Mouse (Mus musculus) kidney, adult 2 months (tissue): ENCODE data around the gene Tmem11. TPM values are rescaled to one million over a fixed set of nuclear protein-coding genes. Genes with fewer than 3 reads are reported as not detected.

Experiments used
- DNase-seq: peaks from one replicate; pipeline ENCODE4 v3.0.0; 2021
- H3K27ac ChIP-seq: fragments of 200-500 bp; 2 replicates; pipeline ENCODE4 v1.5.1; 2012; ENCODE audit warnings: low read depth, low read length, control low read depth, inconsistent platforms; ENCODE audit not compliant: insufficient read depth
- H3K27me3 ChIP-seq: fragments of 200-500 bp; replicated peaks from 2 replicates; pipeline ENCODE4 v1.6.1; 2012; ENCODE audit warnings: mild to moderate bottlenecking, moderate library complexity, low read length, inconsistent platforms; ENCODE audit not compliant: control insufficient read depth, insufficient read depth
- H3K36me3 ChIP-seq: fragments of 200-500 bp; 2 replicates; pipeline ENCODE4 v1.6.1; 2012; ENCODE audit warnings: mild to moderate bottlenecking, moderate library complexity, low read length, inconsistent platforms; ENCODE audit not compliant: control insufficient read depth, insufficient read depth
- H3K4me1 ChIP-seq: fragments of 200-500 bp; 2 replicates; pipeline ENCODE4 v1.6.1; 2011; ENCODE audit warnings: low read length; ENCODE audit not compliant: control insufficient read depth, insufficient read depth
- H3K4me3 ChIP-seq: fragments of 200-500 bp; 2 replicates; pipeline ENCODE4 v1.5.1; 2011; ENCODE audit warnings: mild to moderate bottlenecking, low read depth, low read length, control low read depth; ENCODE audit not compliant: insufficient read depth
- CTCF ChIP-seq: fragments of 200-500 bp; conservative IDR thresholded peaks from 2 replicates; pipeline ENCODE4 v1.5.1; 2011; ENCODE audit warnings: low read depth, mild to moderate bottlenecking, control low read depth, low read length, moderate library complexity, mixed read lengths; ENCODE audit not compliant: insufficient read depth, insufficient read length
- POLR2A ChIP-seq: fragments of 200-500 bp; IDR thresholded peaks from one replicate; pipeline ENCODE4 v1.6.1; 2011; ENCODE audit warnings: low read depth, low read length, control low read depth
- WGBS: fragments of 180-500 bp; shearing (Covaris S2); methylation state at CpG from one replicate; pipeline ENCODE4 v1.1.7; 2018; 5-methylcytosine and 5-hydroxymethylcytosine counted together
- polyA plus RNA-seq: library from polyadenylated mRNA; depleted of rRNA; stranded (reverse); fragments of >200 nt; gene quantifications from 2 replicates; pipeline ENCODE4 v1.2.3, GENCODE M21; 2012; rRNA removed

The Tmem11 gene
- polyA plus RNA-seq, 1 experiment = 81.1 TPM

GRCm38 (mm10) chr11:60830433-60831052 is 48.5 kb downstream of the Tmem11 start, which contains the start of gene Dhrs7b:
Dhrs7b (plus strand) TSS chr11:60830631.
- Histone ChIP-seq H3K27ac (peak within 1 kb of the TSS; percentile 27; the same call in 1 of the 2 replicates), H3K36me3 (no peaks in the 10 kb centered on the region), H3K4me3 (peak within 1 kb of the TSS; percentile 85), H3K27me3 (no peaks in the 10 kb centered on the region), H3K4me1 (peaks cover 3% of the 10 kb centered on the region; the same call in 1 of the 2 replicates)
- DNase-seq = peak; percentile 95
- WGBS = under 1% methylated on average over 34 of the region's 34 CpGs
- TF ChIP-seq POLR2A (no peak), CTCF (no peak)

DNA sequence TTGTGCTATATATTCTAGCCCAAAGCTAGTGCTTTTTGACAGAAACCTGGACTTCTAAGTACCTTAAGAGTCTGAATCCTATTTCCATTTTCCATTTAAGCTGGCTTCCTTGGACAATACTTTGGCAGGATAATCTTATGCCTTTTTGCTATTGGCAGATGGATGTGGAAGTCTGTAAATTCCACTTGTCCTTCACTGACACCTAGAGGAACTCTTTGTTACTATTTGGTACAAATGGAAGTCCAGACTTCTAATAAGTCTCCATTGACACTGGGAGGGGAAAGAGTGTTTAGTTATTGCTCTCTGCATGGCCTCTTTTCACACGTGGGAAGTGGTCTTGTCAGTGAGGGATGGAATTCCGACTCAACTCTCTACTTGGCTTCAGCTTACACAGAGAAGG is 50.2 kb downstream of the Tmem11 start:
- H3K4me3 ChIP-seq = no peak overlapping the region
- H3K36me3 ChIP-seq = no peaks in the 10 kb centered on the region
- DNase-seq = peak; percentile 61
- TF ChIP-seq POLR2A (no peak), CTCF (no peak)
- H3K27me3 ChIP-seq = no peaks in the 10 kb centered on the region
- no peak overlapping the region for H3K27ac ChIP-seq
- peaks cover 4% of the 10 kb centered on the region; the same call in 1 of the 2 replicates for H3K4me1 ChIP-seq
- 22% methylated on average over 2 of the region's 2 CpGs for WGBS

GRCm38 (mm10) chr11:60827241-60827945 is 51.7 kb downstream of the Tmem11 start:
- Histone ChIP-seq H3K27me3 (no peaks in the 10 kb centered on the region), H3K4me3 (no peak overlapping the region), H3K27ac (no peak overlapping the region), H3K4me1 (peaks cover 4% of the 10 kb centered on the region; the same call in 1 of the 2 replicates), H3K36me3 (no peaks in the 10 kb centered on the region)
- TF ChIP-seq CTCF (no peak), POLR2A (no peak)
- DNase-seq = peak; percentile 70
- WGBS = 60% methylated on average over 4 of the region's 4 CpGs

DNA sequence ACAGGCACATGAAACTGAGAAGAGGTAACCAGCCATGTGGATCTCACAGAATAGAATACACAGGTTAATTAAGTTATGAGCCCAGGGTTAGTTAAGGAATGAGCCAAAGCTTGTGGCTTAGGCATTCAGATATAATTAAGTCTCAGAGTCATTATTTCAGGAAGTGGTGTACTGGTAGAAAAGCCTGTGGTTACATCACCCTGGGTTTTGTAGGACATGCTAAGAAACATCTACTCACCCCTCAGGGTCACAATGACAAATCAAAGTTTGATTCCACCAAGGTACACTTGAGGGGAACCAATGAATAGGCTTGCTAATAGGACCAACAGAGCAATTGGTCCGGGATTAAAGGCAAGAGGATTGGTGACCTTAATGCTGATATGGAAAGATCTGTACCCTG is 52.4 kb downstream of the Tmem11 start:
- WGBS = 68% methylated on average over 1 of the region's 1 CpGs

DNA sequence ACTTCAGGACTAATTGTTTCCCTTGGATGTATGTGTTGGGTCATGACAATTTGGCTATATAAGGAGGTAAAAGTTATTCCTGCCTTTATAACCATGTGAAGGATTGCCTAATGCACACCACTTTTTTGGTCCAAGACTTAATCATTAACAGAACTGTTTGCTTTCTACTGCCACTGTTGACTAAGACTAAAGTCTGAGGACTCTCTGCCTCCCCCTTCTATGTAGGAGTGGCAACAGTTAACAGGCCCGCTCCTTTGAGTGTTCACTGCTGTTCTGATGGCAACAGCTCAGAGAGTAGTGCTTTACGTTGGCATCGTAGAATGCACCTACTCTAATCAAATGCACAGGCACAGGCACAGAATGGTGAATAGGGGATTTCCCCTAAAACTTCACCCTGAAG is 53.9 kb downstream of the Tmem11 start:
- DNase-seq = peak; percentile 86
- H3K36me3 ChIP-seq = no peaks in the 10 kb centered on the region
- WGBS = 26% methylated on average over 3 of the region's 3 CpGs
- TF ChIP-seq POLR2A (no peak), CTCF (no peak)
- H3K4me3 ChIP-seq = no peak overlapping the region
- peak overlapping the region; percentile 7; the same call in 1 of the 2 replicates for H3K27ac ChIP-seq
- no peaks in the 10 kb centered on the region for H3K27me3 ChIP-seq
- H3K4me1 ChIP-seq = peaks cover 4% of the 10 kb centered on the region; the same call in 1 of the 2 replicates

More for the DNA sequence above, 52.4 kb downstream of the Tmem11 start:
- peaks cover 4% of the 10 kb centered on the region; the same call in 1 of the 2 replicates for H3K4me1 ChIP-seq
- no peak for DNase-seq
- no peaks in the 10 kb centered on the region for H3K36me3 ChIP-seq
- no peak overlapping the region for H3K4me3 ChIP-seq
- no peak for TF ChIP-seq CTCF
- no peak for TF ChIP-seq POLR2A
- H3K27me3 ChIP-seq = no peaks in the 10 kb centered on the region
- no peak overlapping the region for H3K27ac ChIP-seq

- DNase-seq = no peak
- no peaks in the 10 kb centered on the region for H3K36me3 ChIP-seq
- H3K4me1 ChIP-seq = peaks cover 4% of the 10 kb centered on the region; the same call in 1 of the 2 replicates
- 62% methylated on average over 2 of the region's 2 CpGs for WGBS
- no peak for TF ChIP-seq CTCF
- TF ChIP-seq POLR2A = no peak
- no peak overlapping the region for H3K27ac ChIP-seq
- H3K27me3 ChIP-seq = no peaks in the 10 kb centered on the region
- H3K4me3 ChIP-seq = no peak overlapping the region
These were observed 55.3 kb downstream of the Tmem11 start for GRCm38 (mm10) chr11:60823771-60824170.

GRCm38 (mm10) chr11:60816398-60816797 is 62.7 kb downstream of the Tmem11 start:
- Histone ChIP-seq H3K27me3 (no peaks in the 10 kb centered on the region), H3K27ac (no peak overlapping the region), H3K4me3 (no peak overlapping the region), H3K4me1 (no peaks in the 10 kb centered on the region), H3K36me3 (no peaks in the 10 kb centered on the region)
- TF ChIP-seq CTCF = no peak
- no peak for TF ChIP-seq POLR2A
- DNase-seq = peak; percentile 60
- 51% methylated on average over 5 of the region's 5 CpGs for WGBS

Other genes starting within 250 kb of the Tmem11 start
- 26.2 and 30.6 TPM in 2 replicates for gene Llgl1, start 179.5 kb downstream of the Tmem11 start, polyA plus RNA-seq
- 164 and 176 TPM in 2 replicates for gene Flii, start 152.0 kb downstream of the Tmem11 start, polyA plus RNA-seq
- 16.9 and 17.9 TPM in 2 replicates for gene Mief2, start 150.9 kb downstream of the Tmem11 start, polyA plus RNA-seq
- 5.8 and 5.9 TPM in 2 replicates for gene Top3a, start 101.9 kb downstream of the Tmem11 start, polyA plus RNA-seq
- gene Smcr8, start 101.7 kb downstream of the Tmem11 start, polyA plus RNA-seq = 12.1 and 13.9 TPM in 2 replicates
- 108 and 120 TPM in 2 replicates for gene Shmt1, start 67.6 kb downstream of the Tmem11 start, polyA plus RNA-seq
- gene Dhrs7b, start 48.6 kb downstream of the Tmem11 start, polyA plus RNA-seq = 29.1 and 30.0 TPM in 2 replicates
- gene Natd1, start 35.5 kb upstream of the Tmem11 start, polyA plus RNA-seq = 39.3 and 46.2 TPM in 2 replicates
- gene Map2k3, start 52.8 kb upstream of the Tmem11 start, polyA plus RNA-seq = 33.0 and 44.8 TPM in 2 replicates
- 4.6 and 5.7 TPM in 2 replicates for gene Kcnj12, start 143.3 kb upstream of the Tmem11 start, polyA plus RNA-seq
- gene Tnfrsf13b, start 247.5 kb upstream of the Tmem11 start, polyA plus RNA-seq = 1.5 and 7.4 TPM in 2 replicates